Mouse (Mus musculus): ENCODE data around the gene Fat1. TPM values are rescaled to one million over a fixed set of nuclear protein-coding genes. Genes with fewer than 3 reads are reported as not detected.

Gene Fat1
- polyA plus RNA-seq (2012; rRNA removed): 40.9 and 43.0 TPM in 2 replicates

GRCm38 (mm10) chr8:44934850-44935497 lies at the start of gene Fat1:
Gene Fat1, plus strand, starts transcription at chr8:44935447.

GRCm38 (mm10) chr8:45068759-45069386 lies 133.6 kb downstream of the Fat1 start, which contains the start of gene Mtnr1a:
Gene Mtnr1a, plus strand, starts transcription at chr8:45069137.

Other genes with a start within 250 kb of the Fat1 start
- 0.29 and 0.30 TPM in 2 replicates for gene Mtnr1a, start 133.7 kb downstream of the Fat1 start, polyA plus RNA-seq (2012; rRNA removed)

Data from central nervous system, embryonic 18 days (tissue).